Mouse (Mus musculus) forebrain, embryonic 12.5 days (tissue): Measurements from ENCODE around the gene Grn. TPM values are rescaled to one million over a fixed set of nuclear protein-coding genes. Genes with fewer than 3 reads are reported as not detected.

Experiments used
- ATAC-seq: fragments of 200-750 bp; cut with Nextera tagmentation; 2 replicates; pipeline ENCODE4 v1.8.0; 2017; ENCODE audit warnings: moderate TSS enrichment; ENCODE audit not compliant: low FRiP score
- H3K27ac ChIP-seq: fragments of 300-500 bp; sonication (generic); 2 replicates; pipeline ENCODE4 v1.5.1; 2016; ENCODE audit warnings: mild to moderate bottlenecking
- H3K27me3 ChIP-seq: fragments of 300-500 bp; sonication (generic); 2 replicates; pipeline ENCODE4 v1.6.1; 2016; ENCODE audit warnings: mild to moderate bottlenecking
- H3K36me3 ChIP-seq: fragments of 300-500 bp; sonication (generic); replicated peaks from 2 replicates; pipeline ENCODE4 v1.6.1; 2016; ENCODE audit warnings: mild to moderate bottlenecking
- H3K4me1 ChIP-seq: fragments of 300-500 bp; sonication (generic); 2 replicates; pipeline ENCODE4 v1.6.1; 2016
- H3K4me2 ChIP-seq: fragments of 300-500 bp; sonication (generic); 2 replicates; pipeline ENCODE4 v1.6.1; 2016; ENCODE audit warnings: mild to moderate bottlenecking, moderate library complexity
- H3K4me3 ChIP-seq: fragments of 300-500 bp; sonication (generic); replicated peaks from 2 replicates; pipeline ENCODE4 v1.5.1; 2016; ENCODE audit warnings: mild to moderate bottlenecking
- H3K9ac ChIP-seq: fragments of 300-500 bp; sonication (generic); 2 replicates; pipeline ENCODE4 v1.6.1; 2016; ENCODE audit warnings: mild to moderate bottlenecking
- H3K9me3 ChIP-seq: fragments of 300-500 bp; sonication (generic); 2 replicates; pipeline ENCODE4 v1.6.1; 2016
- WGBS: fragments of 180-500 bp; shearing (Covaris S2); methylation state at CpG from one replicate; pipeline ENCODE4 v1.1.7; 2016; 5-methylcytosine and 5-hydroxymethylcytosine counted together
- polyA plus RNA-seq: library from polyadenylated mRNA; unstranded; fragments of >200 nt; fragmentation: Nextera tagmentation; extraction: Ambion mirVana; gene quantifications from 2 replicates; pipeline ENCODE4 v1.2.1, GENCODE M21; 2016

Grn gene
- polyA plus RNA-seq, 1 experiment from 2014 or later, result 55.5 TPM

GRCm38 (mm10) chr11:102440255-102440654 is 10.1 kb downstream of the Grn start:
- no peak overlapping the region for H3K4me3 ChIP-seq
- H3K4me2 ChIP-seq, result no peak overlapping the region
- H3K9ac ChIP-seq, result no peak overlapping the region
- H3K4me1 ChIP-seq, result peaks cover 44% of the 10 kb centered on the region
- WGBS, result 92% methylated on average over 8 of the region's 8 CpGs
- H3K9me3 ChIP-seq, result no peaks in the 10 kb centered on the region
- no peak for ATAC-seq
- peaks cover 22% of the 10 kb centered on the region for H3K27me3 ChIP-seq
- peaks cover 84% of the 10 kb centered on the region for H3K36me3 ChIP-seq
- H3K27ac ChIP-seq, result no peak overlapping the region

- Histone ChIP-seq H3K27me3 (peaks cover 22% of the 10 kb centered on the region), H3K27ac (no peak overlapping the region), H3K9me3 (no peaks in the 10 kb centered on the region), H3K4me3 (no peak overlapping the region), H3K4me1 (peaks cover 55% of the 10 kb centered on the region), H3K9ac (no peak overlapping the region), H3K36me3 (peaks cover 73% of the 10 kb centered on the region), H3K4me2 (no peak overlapping the region)
- WGBS, result 87% methylated on average over 3 of the region's 3 CpGs
- ATAC-seq, result no peak
Measured at GRCm38 (mm10) chr11:102441434-102441833, 11.3 kb downstream of the Grn start.

GRCm38 (mm10) chr11:102442089-102442488 is 12.0 kb downstream of the Grn start:
- no peak overlapping the region for H3K9ac ChIP-seq
- ATAC-seq, result no peak
- peaks cover 66% of the 10 kb centered on the region for H3K36me3 ChIP-seq
- no peaks in the 10 kb centered on the region for H3K9me3 ChIP-seq
- 91% methylated on average over 6 of the region's 6 CpGs for WGBS
- peaks cover 55% of the 10 kb centered on the region for H3K4me1 ChIP-seq
- no peak overlapping the region for H3K4me2 ChIP-seq
- H3K27ac ChIP-seq, result no peak overlapping the region
- peaks cover 22% of the 10 kb centered on the region for H3K27me3 ChIP-seq
- H3K4me3 ChIP-seq, result no peak overlapping the region

GRCm38 (mm10) chr11:102443740-102444139 is 13.6 kb downstream of the Grn start:
- Histone ChIP-seq H3K4me2 (no peak overlapping the region), H3K9ac (no peak overlapping the region), H3K36me3 (peaks cover 52% of the 10 kb centered on the region), H3K4me1 (peaks cover 50% of the 10 kb centered on the region), H3K4me3 (no peak overlapping the region), H3K27me3 (peaks cover 25% of the 10 kb centered on the region), H3K27ac (no peak overlapping the region), H3K9me3 (no peaks in the 10 kb centered on the region)
- 74% methylated on average over 12 of the region's 12 CpGs for WGBS
- no peak for ATAC-seq

GRCm38 (mm10) chr11:102444321-102444720 is 14.2 kb downstream of the Grn start:
- H3K4me2 ChIP-seq, result no peak overlapping the region
- WGBS, result 64% methylated on average over 3 of the region's 3 CpGs
- ATAC-seq, result no peak
- H3K27ac ChIP-seq, result no peak overlapping the region
- no peak overlapping the region for H3K4me3 ChIP-seq
- H3K36me3 ChIP-seq, result peaks cover 46% of the 10 kb centered on the region
- H3K9ac ChIP-seq, result no peak overlapping the region
- peaks cover 23% of the 10 kb centered on the region for H3K27me3 ChIP-seq
- no peaks in the 10 kb centered on the region for H3K9me3 ChIP-seq
- H3K4me1 ChIP-seq, result peaks cover 45% of the 10 kb centered on the region

- Histone ChIP-seq H3K9ac (peak overlapping the region; percentile 46), H3K4me3 (peak overlapping the region; percentile 75), H3K27me3 (peaks cover 23% of the 10 kb centered on the region), H3K27ac (peak overlapping the region; percentile 94; the same call in 1 of the 2 replicates), H3K4me2 (peak overlapping the region; percentile 89), H3K9me3 (no peaks in the 10 kb centered on the region), H3K36me3 (peaks cover 41% of the 10 kb centered on the region), H3K4me1 (peaks cover 45% of the 10 kb centered on the region)
- ATAC-seq, result no peak
- 1% methylated on average over 6 of the region's 6 CpGs for WGBS
Measured at GRCm38 (mm10) chr11:102444781-102445180, 14.7 kb downstream of the Grn start.

- peaks cover 45% of the 10 kb centered on the region for H3K4me1 ChIP-seq
- peak overlapping the region; percentile 75 for H3K4me3 ChIP-seq
- peaks cover 23% of the 10 kb centered on the region for H3K27me3 ChIP-seq
- peaks cover 35% of the 10 kb centered on the region for H3K36me3 ChIP-seq
- peak overlapping the region; percentile 94 for H3K9ac ChIP-seq
- ATAC-seq, result no peak
- WGBS, result 16% methylated on average over 10 of the region's 10 CpGs
- H3K9me3 ChIP-seq, result no peaks in the 10 kb centered on the region
- H3K27ac ChIP-seq, result peak overlapping the region; percentile 94
- peak overlapping the region; percentile 89 for H3K4me2 ChIP-seq
Measured at GRCm38 (mm10) chr11:102445264-102445890, 15.3 kb downstream of the Grn start.

- peak overlapping the region; percentile 89 for H3K4me2 ChIP-seq
- H3K36me3 ChIP-seq, result peaks cover 30% of the 10 kb centered on the region
- WGBS, result 17% methylated on average over 7 of the region's 7 CpGs
- H3K4me1 ChIP-seq, result peaks cover 45% of the 10 kb centered on the region
- ATAC-seq, result 0 out of 2 replicates have a peak, but pooled peaks have one; percentile 7
- peaks cover 27% of the 10 kb centered on the region for H3K27me3 ChIP-seq
- H3K27ac ChIP-seq, result peak overlapping the region; percentile 94
- H3K4me3 ChIP-seq, result peak overlapping the region; percentile 75
- H3K9ac ChIP-seq, result peak overlapping the region; percentile 94
- H3K9me3 ChIP-seq, result no peaks in the 10 kb centered on the region
Measured at GRCm38 (mm10) chr11:102445891-102446361, 15.8 kb downstream of the Grn start.

- Histone ChIP-seq H3K9ac (peak overlapping the region; percentile 94), H3K36me3 (peaks cover 21% of the 10 kb centered on the region), H3K9me3 (no peaks in the 10 kb centered on the region), H3K4me2 (peak overlapping the region; percentile 89), H3K27ac (peak overlapping the region; percentile 94), H3K4me3 (peak overlapping the region; percentile 75), H3K4me1 (peaks cover 45% of the 10 kb centered on the region), H3K27me3 (peaks cover 32% of the 10 kb centered on the region)
- peak; percentile 66 for ATAC-seq
- 0% methylated on average over 48 of the region's 49 CpGs for WGBS
Measured at GRCm38 (mm10) chr11:102446581-102447461, 16.7 kb downstream of the Grn start.

GRCm38 (mm10) chr11:102447497-102447896 is 17.4 kb downstream of the Grn start, which contains the start of gene Fam171a2:
Fam171a2 (minus strand) TSS chr11:102447682.
- Histone ChIP-seq H3K9ac (peak within 1 kb of the TSS; percentile 94), H3K4me2 (peak within 1 kb of the TSS; percentile 89), H3K4me3 (peak within 1 kb of the TSS; percentile 75), H3K27ac (peak within 1 kb of the TSS; percentile 94), H3K27me3 (peaks cover 38% of the 10 kb centered on the region), H3K9me3 (no peaks in the 10 kb centered on the region), H3K36me3 (peaks cover 14% of the 10 kb centered on the region), H3K4me1 (peaks cover 45% of the 10 kb centered on the region)
- peak; percentile 82 for ATAC-seq
- under 1% methylated on average over 37 of the region's 40 CpGs for WGBS

- H3K4me1 ChIP-seq, result peaks cover 45% of the 10 kb centered on the region
- ATAC-seq, result no peak
- H3K27ac ChIP-seq, result no peak overlapping the region
- no peak overlapping the region for H3K4me2 ChIP-seq
- no peak overlapping the region for H3K4me3 ChIP-seq
- WGBS, result 11% methylated on average over 8 of the region's 8 CpGs
- H3K9me3 ChIP-seq, result no peaks in the 10 kb centered on the region
- peaks cover 8% of the 10 kb centered on the region for H3K36me3 ChIP-seq
- no peak overlapping the region for H3K9ac ChIP-seq
- peaks cover 44% of the 10 kb centered on the region for H3K27me3 ChIP-seq
Measured at GRCm38 (mm10) chr11:102448327-102448726, 18.2 kb downstream of the Grn start.
